Mouse (Mus musculus) cerebellum, adult 2 months (tissue): ENCODE results near the gene Nradd.

Experiments
- CTCF ChIP-seq: fragments of 200-500 bp; IDR thresholded peaks from 2 replicates; pipeline ENCODE4 v1.5.1; 2011; ENCODE audit warnings: low read depth, mild to moderate bottlenecking, control low read depth, low read length, moderate library complexity, borderline replicate concordance; ENCODE audit not compliant: insufficient read depth
- POLR2A ChIP-seq: fragments of 200-500 bp; IDR thresholded peaks from 2 replicates; pipeline ENCODE4 v1.6.1; 2011; ENCODE audit warnings: low read length, control low read depth, borderline replicate concordance; ENCODE audit not compliant: insufficient read depth

- TF ChIP-seq POLR2A (no peak), CTCF (no peak)
Measured at GRCm38 (mm10) chr9:110655651-110656007, 31.4 kb upstream of the Nradd start.
